Mouse (Mus musculus): ENCODE measurements around the gene Suz12. TPM values are rescaled to one million over a fixed set of nuclear protein-coding genes. Genes with fewer than 3 reads are reported as not detected.
"Not testable (repeated sequence)": the region's sequence is repeated elsewhere in the genome, so short reads cannot be mapped to it uniquely, and the experiment has no call there.

Suz12 gene
- polyA plus RNA-seq, 1 experiment from 2014 or later: 22.0 TPM

GRCm38 (mm10) chr11:79977061-79977460, 15.8 kb upstream of the Suz12 start:
- not testable (repeated sequence) for H3K9me3 ChIP-seq (replicated peaks; ENCODE audit: control insufficient read depth, low read length); H3K4me1 ChIP-seq (ENCODE audit: control insufficient read depth, insufficient read depth, low read length); ATAC-seq (replicated peaks; ENCODE audit: insufficient number of reproducible peaks, low FRiP score, low TSS enrichment); H3K4me3 ChIP-seq (ENCODE audit: low read depth, low read length); H3K27ac ChIP-seq (ENCODE audit: low read depth, low read length); H3K36me3 ChIP-seq (ENCODE audit: control insufficient read depth, insufficient read depth, low read length); H3K9ac ChIP-seq (ENCODE audit: low read depth, low read length); H3K4me2 ChIP-seq
- peaks cover 21% of the 10 kb centered on the region for H3K27me3 ChIP-seq (ENCODE audit: control insufficient read depth, insufficient read depth, low read length)
- 91% methylated on average over 14 of the region's 14 CpGs for WGBS (ENCODE audit: insufficient replicate concordance)

- 85% methylated on average over 3 of the region's 4 CpGs for WGBS (ENCODE audit: insufficient replicate concordance)
- H3K4me1 ChIP-seq (ENCODE audit: control insufficient read depth, insufficient read depth, low read length); H3K9me3 ChIP-seq (replicated peaks; ENCODE audit: control insufficient read depth, low read length); H3K27ac ChIP-seq (ENCODE audit: low read depth, low read length); H3K4me2 ChIP-seq; ATAC-seq (replicated peaks; ENCODE audit: insufficient number of reproducible peaks, low FRiP score, low TSS enrichment); H3K4me3 ChIP-seq (ENCODE audit: low read depth, low read length); H3K36me3 ChIP-seq (ENCODE audit: control insufficient read depth, insufficient read depth, low read length); H3K9ac ChIP-seq (ENCODE audit: low read depth, low read length): not testable (repeated sequence)
- peaks cover 21% of the 10 kb centered on the region for H3K27me3 ChIP-seq (ENCODE audit: control insufficient read depth, insufficient read depth, low read length)
Measured at GRCm38 (mm10) chr11:79977747-79978146, 15.2 kb upstream of the Suz12 start.

- no peak for ATAC-seq (replicated peaks; ENCODE audit: insufficient number of reproducible peaks, low FRiP score, low TSS enrichment)
- Histone ChIP-seq H3K4me2 (no peak overlapping the region), H3K4me1 (ENCODE audit: control insufficient read depth, insufficient read depth, low read length) (no peaks in the 10 kb centered on the region), H3K9me3 (replicated peaks; ENCODE audit: control insufficient read depth, low read length) (no peaks in the 10 kb centered on the region), H3K27me3 (ENCODE audit: control insufficient read depth, insufficient read depth, low read length) (no peaks in the 10 kb centered on the region), H3K27ac (ENCODE audit: low read depth, low read length) (no peak overlapping the region), H3K4me3 (ENCODE audit: low read depth, low read length) (no peak overlapping the region), H3K9ac (ENCODE audit: low read depth, low read length) (no peak overlapping the region), H3K36me3 (ENCODE audit: control insufficient read depth, insufficient read depth, low read length) (no peaks in the 10 kb centered on the region)
- 79% methylated on average over 4 of the region's 4 CpGs for WGBS (ENCODE audit: insufficient replicate concordance)
Measured at GRCm38 (mm10) chr11:79986886-79987285, 6.0 kb upstream of the Suz12 start.

DNA sequence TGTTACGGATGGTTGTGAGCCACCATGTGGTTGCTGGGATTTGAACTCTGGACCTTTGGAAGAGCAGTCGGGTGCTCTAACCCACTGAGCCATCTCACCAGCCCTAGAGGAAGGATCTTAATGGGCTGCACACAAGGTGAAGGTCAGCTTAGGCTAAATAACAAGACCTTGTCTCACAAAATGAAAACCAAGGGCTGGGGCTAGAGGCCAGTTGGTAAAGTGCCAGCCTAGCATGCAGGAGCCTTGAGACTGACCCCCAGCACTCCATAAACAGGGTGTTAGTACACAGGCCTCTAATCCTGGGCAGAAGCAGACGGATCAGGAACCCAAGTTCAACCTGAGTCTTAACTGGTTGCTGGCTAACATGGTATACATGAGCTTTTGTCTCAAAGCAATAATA, 5.0 kb upstream of the Suz12 start:
- no peak for ATAC-seq (replicated peaks; ENCODE audit: insufficient number of reproducible peaks, low FRiP score, low TSS enrichment)
- H3K4me1 ChIP-seq (ENCODE audit: control insufficient read depth, insufficient read depth, low read length): no peaks in the 10 kb centered on the region
- WGBS (ENCODE audit: insufficient replicate concordance): 82% methylated on average over 3 of the region's 3 CpGs
- H3K27ac ChIP-seq (ENCODE audit: low read depth, low read length): no peak overlapping the region
- no peak overlapping the region for H3K4me2 ChIP-seq
- no peak overlapping the region for H3K9ac ChIP-seq (ENCODE audit: low read depth, low read length)
- H3K4me3 ChIP-seq (ENCODE audit: low read depth, low read length): no peak overlapping the region
- no peaks in the 10 kb centered on the region for H3K36me3 ChIP-seq (ENCODE audit: control insufficient read depth, insufficient read depth, low read length)
- H3K9me3 ChIP-seq (replicated peaks; ENCODE audit: control insufficient read depth, low read length): no peaks in the 10 kb centered on the region
- no peaks in the 10 kb centered on the region for H3K27me3 ChIP-seq (ENCODE audit: control insufficient read depth, insufficient read depth, low read length)

- H3K4me3 ChIP-seq (ENCODE audit: low read depth, low read length): no peak overlapping the region
- WGBS (ENCODE audit: insufficient replicate concordance): 88% methylated on average over 2 of the region's 2 CpGs
- H3K36me3 ChIP-seq (ENCODE audit: control insufficient read depth, insufficient read depth, low read length): no peaks in the 10 kb centered on the region
- no peak for ATAC-seq (replicated peaks; ENCODE audit: insufficient number of reproducible peaks, low FRiP score, low TSS enrichment)
- no peak overlapping the region for H3K4me2 ChIP-seq
- no peaks in the 10 kb centered on the region for H3K4me1 ChIP-seq (ENCODE audit: control insufficient read depth, insufficient read depth, low read length)
- no peak overlapping the region for H3K27ac ChIP-seq (ENCODE audit: low read depth, low read length)
- no peaks in the 10 kb centered on the region for H3K9me3 ChIP-seq (replicated peaks; ENCODE audit: control insufficient read depth, low read length)
- no peaks in the 10 kb centered on the region for H3K27me3 ChIP-seq (ENCODE audit: control insufficient read depth, insufficient read depth, low read length)
- H3K9ac ChIP-seq (ENCODE audit: low read depth, low read length): no peak overlapping the region
Measured at GRCm38 (mm10) chr11:79990120-79990519, 2.8 kb upstream of the Suz12 start.

GRCm38 (mm10) chr11:79991600-79991999, 1.3 kb upstream of the Suz12 start:
- Histone ChIP-seq H3K4me3 (ENCODE audit: low read depth, low read length) (no peak overlapping the region), H3K4me1 (ENCODE audit: control insufficient read depth, insufficient read depth, low read length) (no peaks in the 10 kb centered on the region), H3K36me3 (ENCODE audit: control insufficient read depth, insufficient read depth, low read length) (0 out of 2 replicates have a peak, but pooled peaks cover 2% of the 10 kb centered on the region), H3K9ac (ENCODE audit: low read depth, low read length) (no peak overlapping the region), H3K27ac (ENCODE audit: low read depth, low read length) (no peak overlapping the region), H3K27me3 (ENCODE audit: control insufficient read depth, insufficient read depth, low read length) (no peaks in the 10 kb centered on the region), H3K4me2 (no peak overlapping the region), H3K9me3 (replicated peaks; ENCODE audit: control insufficient read depth, low read length) (no peaks in the 10 kb centered on the region)
- ATAC-seq (replicated peaks; ENCODE audit: insufficient number of reproducible peaks, low FRiP score, low TSS enrichment): no peak
- WGBS (ENCODE audit: insufficient replicate concordance): 93% methylated on average over 5 of the region's 5 CpGs

GRCm38 (mm10) chr11:79992035-79992591, 793 bp upstream of the Suz12 start:
- no peaks in the 10 kb centered on the region for H3K4me1 ChIP-seq (ENCODE audit: control insufficient read depth, insufficient read depth, low read length)
- WGBS (ENCODE audit: insufficient replicate concordance): 28% methylated on average over 20 of the region's 21 CpGs
- ATAC-seq (replicated peaks; ENCODE audit: insufficient number of reproducible peaks, low FRiP score, low TSS enrichment): no peak
- peak overlapping the region; percentile 65 for H3K4me2 ChIP-seq
- H3K27ac ChIP-seq (ENCODE audit: low read depth, low read length): peak overlapping the region; percentile 97
- 0 out of 2 replicates have a peak, but pooled peaks cover 2% of the 10 kb centered on the region for H3K36me3 ChIP-seq (ENCODE audit: control insufficient read depth, insufficient read depth, low read length)
- H3K4me3 ChIP-seq (ENCODE audit: low read depth, low read length): peak overlapping the region; percentile 89
- no peaks in the 10 kb centered on the region for H3K27me3 ChIP-seq (ENCODE audit: control insufficient read depth, insufficient read depth, low read length)
- H3K9me3 ChIP-seq (replicated peaks; ENCODE audit: control insufficient read depth, low read length): no peaks in the 10 kb centered on the region
- peak overlapping the region; percentile 69 for H3K9ac ChIP-seq (ENCODE audit: low read depth, low read length)

DNA sequence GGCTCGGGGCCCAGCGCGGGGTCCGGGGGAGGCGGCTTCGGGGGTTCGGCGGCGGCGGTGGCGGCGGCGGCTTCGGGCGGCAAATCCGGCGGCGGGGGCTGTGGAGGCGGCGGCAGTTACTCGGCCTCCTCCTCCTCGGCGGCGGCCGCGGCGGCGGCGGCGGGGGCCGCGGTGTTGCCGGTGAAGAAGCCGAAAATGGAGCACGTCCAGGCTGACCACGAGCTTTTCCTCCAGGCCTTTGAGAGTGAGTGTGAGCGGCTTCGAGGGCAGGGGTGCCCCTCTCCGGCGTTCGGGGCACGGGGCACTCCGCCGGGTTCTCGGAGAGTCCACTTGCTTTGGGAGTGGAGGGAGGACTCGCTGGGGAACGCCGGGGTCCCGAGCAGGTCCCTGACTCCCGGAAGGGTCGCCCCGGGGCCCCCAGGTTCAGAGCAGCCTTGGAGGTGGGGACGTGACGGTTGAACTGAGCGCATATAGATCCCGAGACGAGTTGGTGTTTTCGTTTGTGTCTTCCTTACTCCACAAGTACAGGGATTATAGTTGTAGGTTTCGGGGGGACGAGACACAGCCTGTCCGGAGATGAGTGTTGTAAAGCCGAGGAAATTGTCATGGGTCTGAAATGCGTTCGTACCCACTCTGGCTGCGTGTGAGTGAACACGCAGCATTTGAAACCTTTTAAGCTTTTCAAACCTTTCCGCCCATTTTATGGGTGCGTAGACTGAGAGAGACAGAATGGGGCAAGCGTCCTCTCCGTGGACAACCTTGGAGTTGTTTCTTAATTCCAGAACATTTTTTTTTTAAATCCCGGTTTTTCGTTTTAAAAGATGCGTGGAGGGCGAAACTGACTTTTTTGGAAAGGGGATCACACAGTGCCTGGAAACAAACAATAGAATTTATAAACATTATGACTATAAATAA, 707 bp downstream of the Suz12 start:
- Histone ChIP-seq H3K4me1 (ENCODE audit: control insufficient read depth, insufficient read depth, low read length) (no peaks in the 10 kb centered on the region), H3K36me3 (ENCODE audit: control insufficient read depth, insufficient read depth, low read length) (0 out of 2 replicates have a peak, but pooled peaks cover 2% of the 10 kb centered on the region), H3K27me3 (ENCODE audit: control insufficient read depth, insufficient read depth, low read length) (no peaks in the 10 kb centered on the region), H3K9ac (ENCODE audit: low read depth, low read length) (peak overlapping the region; percentile 93), H3K27ac (ENCODE audit: low read depth, low read length) (peak overlapping the region; percentile 97), H3K4me2 (peak overlapping the region; percentile 65), H3K9me3 (replicated peaks; ENCODE audit: control insufficient read depth, low read length) (no peaks in the 10 kb centered on the region), H3K4me3 (ENCODE audit: low read depth, low read length) (peak overlapping the region; percentile 89)
- WGBS (ENCODE audit: insufficient replicate concordance): under 1% methylated on average over 64 of the region's 74 CpGs
- ATAC-seq (replicated peaks; ENCODE audit: insufficient number of reproducible peaks, low FRiP score, low TSS enrichment): peak; percentile 61

All from heart, embryonic 11.5 days (tissue).